Mouse (Mus musculus) neural tube, embryonic 12.5 days (tissue): ENCODE measurements around the gene Eml1. TPM values are rescaled to one million over a fixed set of nuclear protein-coding genes. Genes with fewer than 3 reads are reported as not detected.

Source experiments
- ATAC-seq: fragments of 200-750 bp; cut with Nextera tagmentation; 2 replicates; pipeline ENCODE4 v1.8.0; 2017; ENCODE audit warnings: low read depth, mild to moderate bottlenecking, moderate TSS enrichment, moderate library complexity; ENCODE audit not compliant: low FRiP score
- H3K27ac ChIP-seq: fragments of 300-500 bp; sonication (generic); 2 replicates; pipeline ENCODE4 v1.5.1; 2016
- H3K27me3 ChIP-seq: fragments of 300-500 bp; sonication (generic); replicated peaks from 2 replicates; pipeline ENCODE4 v1.6.1; 2016; ENCODE audit warnings: mild to moderate bottlenecking
- H3K36me3 ChIP-seq: fragments of 300-500 bp; sonication (generic); 2 replicates; pipeline ENCODE4 v1.6.1; 2016; ENCODE audit warnings: mild to moderate bottlenecking
- H3K4me1 ChIP-seq: fragments of 300-500 bp; sonication (generic); 2 replicates; pipeline ENCODE4 v1.6.1; 2016
- H3K4me2 ChIP-seq: fragments of 300-500 bp; sonication (generic); replicated peaks from 2 replicates; pipeline ENCODE4 v1.6.1; 2016; ENCODE audit warnings: mild to moderate bottlenecking
- H3K4me3 ChIP-seq: fragments of 300-500 bp; sonication (generic); 2 replicates; pipeline ENCODE4 v1.5.1; 2016
- H3K9ac ChIP-seq: fragments of 300-500 bp; sonication (generic); 2 replicates; pipeline ENCODE4 v1.6.1; 2016; ENCODE audit warnings: mild to moderate bottlenecking
- H3K9me3 ChIP-seq: fragments of 300-500 bp; sonication (generic); 2 replicates; pipeline ENCODE4 v1.6.1; 2016; ENCODE audit warnings: mild to moderate bottlenecking
- WGBS: fragments of 180-500 bp; shearing (Covaris S2); methylation state at CpG from one replicate; pipeline ENCODE4 v1.1.7; 2016; 5-methylcytosine and 5-hydroxymethylcytosine counted together
- polyA plus RNA-seq: library from polyadenylated mRNA; unstranded; fragments of >200 nt; fragmentation: Nextera tagmentation; extraction: Ambion mirVana; gene quantifications from 2 replicates; pipeline ENCODE4 v1.2.1, GENCODE M21; 2016

The Eml1 gene
- polyA plus RNA-seq, 1 experiment from 2014 or later: 122 TPM

DNA sequence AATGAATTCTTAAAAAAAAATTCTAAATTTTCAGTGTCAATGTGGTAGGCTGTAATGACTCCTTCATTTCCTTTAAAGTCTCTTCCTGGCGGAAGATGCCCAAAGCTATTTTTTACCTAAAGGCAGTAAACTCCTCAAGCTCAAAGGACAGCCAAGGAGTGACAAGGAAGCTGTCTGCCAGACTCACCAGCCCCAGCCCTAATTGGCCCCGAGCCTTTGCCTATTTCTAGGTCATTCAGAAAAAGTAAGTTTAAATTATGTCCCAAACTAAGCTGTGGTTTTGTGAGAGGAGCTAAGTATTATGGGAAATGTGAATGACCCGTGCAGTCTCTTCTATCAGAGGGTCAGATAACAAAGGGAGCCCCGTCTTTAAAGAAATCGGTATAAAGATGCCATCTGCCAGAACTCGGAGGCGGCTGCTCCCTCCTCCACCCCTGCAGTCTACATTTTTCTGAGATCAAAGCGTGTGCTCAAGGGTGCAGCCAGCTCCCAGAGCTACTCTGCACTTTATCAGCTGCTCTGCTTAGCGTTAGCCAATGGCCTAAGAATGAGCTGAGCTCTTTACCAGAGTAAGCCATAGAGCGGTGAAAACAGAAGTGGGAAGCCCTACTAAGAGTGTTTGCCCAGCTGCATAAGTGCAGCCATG, 175.9 kb downstream of the Eml1 start:
- no peaks in the 10 kb centered on the region for H3K9me3 ChIP-seq
- peak overlapping the region; percentile 2 for H3K4me2 ChIP-seq
- peak; percentile 70 for ATAC-seq
- H3K9ac ChIP-seq: no peak overlapping the region
- no peak overlapping the region for H3K4me3 ChIP-seq
- H3K27me3 ChIP-seq: no peaks in the 10 kb centered on the region
- peaks cover 10% of the 10 kb centered on the region for H3K4me1 ChIP-seq
- no peaks in the 10 kb centered on the region for H3K36me3 ChIP-seq
- WGBS: 6% methylated on average over 10 of the region's 10 CpGs
- H3K27ac ChIP-seq: peak overlapping the region; percentile 53; the same call in 1 of the 2 replicates

DNA sequence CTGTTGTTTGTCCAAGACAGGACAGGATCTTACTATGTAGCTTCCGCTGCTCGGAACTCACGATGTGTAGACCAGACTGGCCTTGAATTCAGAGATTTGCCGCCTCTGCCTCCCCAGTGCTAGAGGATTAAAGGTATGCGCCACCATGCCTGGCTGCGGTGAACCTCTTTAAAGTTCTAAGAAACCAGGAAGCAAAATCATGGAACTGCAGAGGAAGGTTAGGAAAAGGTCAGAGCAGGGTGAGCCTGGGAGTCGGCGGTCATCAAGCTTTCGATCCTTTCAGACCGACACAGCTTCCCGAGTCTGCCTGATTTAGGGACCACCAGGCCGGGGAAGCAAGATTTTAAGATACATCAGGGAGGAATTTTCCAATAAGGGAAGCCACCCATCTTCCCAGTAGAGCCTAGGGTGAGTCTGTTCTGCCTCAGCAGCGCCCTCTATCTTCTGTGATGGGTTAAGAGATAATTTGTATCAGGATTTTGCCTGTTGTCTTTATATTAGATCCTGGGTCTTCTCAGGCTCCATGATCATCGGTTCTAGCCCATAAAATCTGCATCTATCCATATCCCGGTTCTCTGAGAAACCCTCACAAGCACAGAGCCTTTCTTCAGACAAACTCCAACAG, 176.6 kb downstream of the Eml1 start:
- WGBS: 60% methylated on average over 15 of the region's 15 CpGs
- peak overlapping the region; percentile 53 for H3K27ac ChIP-seq
- H3K9me3 ChIP-seq: no peaks in the 10 kb centered on the region
- no peak overlapping the region for H3K4me3 ChIP-seq
- H3K27me3 ChIP-seq: no peaks in the 10 kb centered on the region
- peaks cover 10% of the 10 kb centered on the region for H3K4me1 ChIP-seq
- H3K4me2 ChIP-seq: peak overlapping the region; percentile 2; the same call in 1 of the 2 replicates
- no peak for ATAC-seq
- no peak overlapping the region for H3K9ac ChIP-seq
- H3K36me3 ChIP-seq: no peaks in the 10 kb centered on the region

GRCm38 (mm10) chr12:108551731-108552130, 181.0 kb downstream of the Eml1 start:
- Histone ChIP-seq H3K4me3 (no peak overlapping the region), H3K36me3 (no peaks in the 10 kb centered on the region)
- 80% methylated on average over 7 of the region's 7 CpGs for WGBS

GRCm38 (mm10) chr12:108553079-108553478, 182.3 kb downstream of the Eml1 start:
- Histone ChIP-seq H3K4me1 (peaks cover 22% of the 10 kb centered on the region), H3K27ac (no peak overlapping the region), H3K36me3 (no peaks in the 10 kb centered on the region), H3K27me3 (no peaks in the 10 kb centered on the region), H3K4me3 (no peak overlapping the region), H3K9ac (no peak overlapping the region), H3K9me3 (no peaks in the 10 kb centered on the region), H3K4me2 (no peak overlapping the region)
- ATAC-seq: no peak
- 52% methylated on average over 6 of the region's 6 CpGs for WGBS

More at GRCm38 (mm10) chr12:108551731-108552130, 181.0 kb downstream of the Eml1 start:
- Histone ChIP-seq H3K4me1 (peaks cover 13% of the 10 kb centered on the region), H3K9ac (no peak overlapping the region), H3K9me3 (no peaks in the 10 kb centered on the region), H3K4me2 (no peak overlapping the region), H3K27ac (no peak overlapping the region), H3K27me3 (no peaks in the 10 kb centered on the region)
- ATAC-seq: no peak

GRCm38 (mm10) chr12:108554120-108554841, 183.5 kb downstream of the Eml1 start, which contains the start of gene Evl:
Gene Evl (plus strand): TSS chr12:108554720.
- Histone ChIP-seq H3K36me3 (no peaks in the 10 kb centered on the region), H3K27ac (peak within 1 kb of the TSS; percentile 89), H3K9me3 (no peaks in the 10 kb centered on the region), H3K4me3 (peak within 1 kb of the TSS; percentile 96), H3K4me1 (peaks cover 33% of the 10 kb centered on the region), H3K4me2 (peak within 1 kb of the TSS; percentile 69), H3K9ac (peak within 1 kb of the TSS; percentile 99), H3K27me3 (no peaks in the 10 kb centered on the region)
- 1% methylated on average over 49 of the region's 50 CpGs for WGBS
- ATAC-seq: peak; percentile 86

GRCm38 (mm10) chr12:108554861-108555556, 184.3 kb downstream of the Eml1 start:
- peak overlapping the region; percentile 96 for H3K4me3 ChIP-seq
- peak overlapping the region; percentile 69 for H3K4me2 ChIP-seq
- ATAC-seq: peak; percentile 64
- peaks cover 35% of the 10 kb centered on the region for H3K4me1 ChIP-seq
- no peaks in the 10 kb centered on the region for H3K36me3 ChIP-seq
- WGBS: under 1% methylated on average over 87 of the region's 100 CpGs
- peak overlapping the region; percentile 99 for H3K9ac ChIP-seq
- H3K9me3 ChIP-seq: no peaks in the 10 kb centered on the region
- peak overlapping the region; percentile 89 for H3K27ac ChIP-seq
- H3K27me3 ChIP-seq: no peaks in the 10 kb centered on the region

- H3K4me2 ChIP-seq: peak overlapping the region; percentile 69
- H3K27ac ChIP-seq: no peak overlapping the region
- H3K27me3 ChIP-seq: no peaks in the 10 kb centered on the region
- no peak overlapping the region for H3K4me3 ChIP-seq
- H3K4me1 ChIP-seq: peaks cover 48% of the 10 kb centered on the region
- no peak for ATAC-seq
- H3K9me3 ChIP-seq: no peaks in the 10 kb centered on the region
- no peaks in the 10 kb centered on the region for H3K36me3 ChIP-seq
- H3K9ac ChIP-seq: no peak overlapping the region
These were observed 187.4 kb downstream of the Eml1 start for GRCm38 (mm10) chr12:108558194-108558593.

GRCm38 (mm10) chr12:108563238-108563637, 192.5 kb downstream of the Eml1 start:
- no peaks in the 10 kb centered on the region for H3K27me3 ChIP-seq
- no peak overlapping the region for H3K4me2 ChIP-seq
- no peaks in the 10 kb centered on the region; the same call in 1 of the 2 replicates for H3K36me3 ChIP-seq
- no peak overlapping the region for H3K27ac ChIP-seq
- H3K4me3 ChIP-seq: no peak overlapping the region
- WGBS: 80% methylated on average over 3 of the region's 3 CpGs
- peaks cover 39% of the 10 kb centered on the region for H3K4me1 ChIP-seq
- no peak overlapping the region for H3K9ac ChIP-seq
- no peaks in the 10 kb centered on the region for H3K9me3 ChIP-seq
- no peak for ATAC-seq

DNA sequence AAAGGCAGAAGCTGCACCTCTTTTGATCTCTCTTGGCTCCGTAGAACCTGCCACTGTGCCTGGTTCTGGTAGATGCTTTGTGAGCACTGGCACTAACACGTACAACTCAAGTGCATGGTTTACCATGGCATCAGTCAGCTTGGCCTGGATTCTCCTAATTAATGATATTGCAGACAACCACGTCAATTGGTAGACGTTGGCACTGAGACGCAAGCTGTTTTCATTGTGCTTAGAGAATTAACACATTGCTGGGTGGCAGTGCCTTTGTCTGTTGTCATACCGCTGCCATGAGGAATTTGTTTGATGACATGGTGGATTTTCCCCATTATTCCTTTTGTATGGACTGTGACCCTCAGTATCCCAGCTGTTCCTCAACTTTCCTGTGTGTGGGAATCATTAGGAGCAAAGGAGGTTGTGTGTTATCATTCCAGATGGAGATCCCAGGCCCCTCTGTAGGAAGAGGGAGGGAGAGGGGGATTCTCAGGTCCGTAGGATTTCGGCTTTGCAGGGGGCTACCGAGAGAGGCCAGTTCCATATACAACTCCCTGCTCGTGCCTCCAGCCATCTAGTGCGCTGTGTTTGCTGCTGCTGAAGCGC, 194.3 kb downstream of the Eml1 start:
- H3K4me3 ChIP-seq: no peak overlapping the region
- no peak overlapping the region for H3K9ac ChIP-seq
- peaks cover 28% of the 10 kb centered on the region for H3K4me1 ChIP-seq
- H3K27ac ChIP-seq: no peak overlapping the region; the same call in 1 of the 2 replicates
- ATAC-seq: peak; percentile 75
- H3K4me2 ChIP-seq: peak overlapping the region; percentile 21
- H3K9me3 ChIP-seq: no peaks in the 10 kb centered on the region
- WGBS: 29% methylated on average over 12 of the region's 12 CpGs
- H3K27me3 ChIP-seq: no peaks in the 10 kb centered on the region
- no peaks in the 10 kb centered on the region; the same call in 1 of the 2 replicates for H3K36me3 ChIP-seq

- Histone ChIP-seq H3K27ac (no peak overlapping the region), H3K4me2 (no peak overlapping the region), H3K27me3 (no peaks in the 10 kb centered on the region), H3K4me1 (no peaks in the 10 kb centered on the region; the same call in 1 of the 2 replicates), H3K9me3 (0 out of 2 replicates have a peak, but pooled peaks cover 2% of the 10 kb centered on the region), H3K36me3 (peaks cover 7% of the 10 kb centered on the region), H3K9ac (no peak overlapping the region), H3K4me3 (no peak overlapping the region)
- no peak for ATAC-seq
- WGBS: 82% methylated on average over 7 of the region's 7 CpGs
These were observed 208.6 kb downstream of the Eml1 start for GRCm38 (mm10) chr12:108579156-108579871.

GRCm38 (mm10) chr12:108583775-108584174, 213.0 kb downstream of the Eml1 start:
- 91% methylated on average over 1 of the region's 1 CpGs for WGBS
- no peaks in the 10 kb centered on the region for H3K9me3 ChIP-seq
- H3K4me3 ChIP-seq: no peak overlapping the region
- H3K4me1 ChIP-seq: no peaks in the 10 kb centered on the region; the same call in 1 of the 2 replicates
- no peak overlapping the region for H3K27ac ChIP-seq
- no peak for ATAC-seq
- H3K9ac ChIP-seq: no peak overlapping the region
- H3K4me2 ChIP-seq: no peak overlapping the region
- peaks cover 6% of the 10 kb centered on the region; the same call in 1 of the 2 replicates for H3K36me3 ChIP-seq
- H3K27me3 ChIP-seq: no peaks in the 10 kb centered on the region
